Mouse (Mus musculus): ENCODE measurements around the gene Lclat1.

- TF ChIP-seq CTCF (IDR thresholded peaks at IDR 0.05; ENCODE audit: borderline replicate concordance, extremely low read depth, insufficient read depth, insufficient read length) = no peak
- TF ChIP-seq POLR2A (IDR thresholded peaks at IDR 0.05; ENCODE audit: borderline replicate concordance, extremely low read depth, insufficient read depth, insufficient read length, poor library complexity, severe bottlenecking) = no peak
Observed at GRCm38 (mm10) chr17:73091368-73091767, 16.4 kb upstream of the Lclat1 start.
